Mouse (Mus musculus): Measurements from ENCODE around the gene Hist1h2ag. TPM values are rescaled to one million over a fixed set of nuclear protein-coding genes. Genes with fewer than 3 reads are reported as not detected.
"Not testable (repeated sequence)": the region's sequence is repeated elsewhere in the genome, so short reads cannot be mapped to it uniquely, and the experiment has no call there.

Hist1h2ag gene
- polyA plus RNA-seq, 1 experiment from 2014 or later: 19.7 TPM

GRCm38 (mm10) chr13:22049737-22050440 is 7.1 kb upstream of the Hist1h2ag start:
- H3K4me1 ChIP-seq (ENCODE audit: control insufficient read depth, insufficient read depth, low read length): 0 out of 2 replicates have a peak, but pooled peaks cover 3% of the 10 kb centered on the region
- no peaks in the 10 kb centered on the region for H3K36me3 ChIP-seq (ENCODE audit: control insufficient read depth, insufficient read depth, low read length)
- 1% methylated on average over 14 of the region's 14 CpGs for WGBS (ENCODE audit: insufficient replicate concordance)
- peak overlapping the region; percentile 49; the same call in 1 of the 2 replicates for H3K9ac ChIP-seq (ENCODE audit: low read depth, low read length)
- H3K4me3 ChIP-seq (ENCODE audit: low read depth, low read length): peak overlapping the region; percentile 60
- 0 out of 2 replicates have a peak, but pooled peaks have one; percentile 5 for ATAC-seq (replicated peaks; ENCODE audit: insufficient number of reproducible peaks, low FRiP score, low TSS enrichment)
- no peaks in the 10 kb centered on the region for H3K27me3 ChIP-seq (ENCODE audit: control insufficient read depth, insufficient read depth, low read length)
- peak overlapping the region; percentile 85 for H3K27ac ChIP-seq (ENCODE audit: low read depth, low read length)
- H3K4me2 ChIP-seq: peak overlapping the region; percentile 74
- no peaks in the 10 kb centered on the region for H3K9me3 ChIP-seq (replicated peaks; ENCODE audit: control insufficient read depth, low read length)

- Histone ChIP-seq H3K9me3 (replicated peaks; ENCODE audit: control insufficient read depth, low read length) (no peaks in the 10 kb centered on the region), H3K4me2 (no peak overlapping the region), H3K4me1 (ENCODE audit: control insufficient read depth, insufficient read depth, low read length) (0 out of 2 replicates have a peak, but pooled peaks cover 3% of the 10 kb centered on the region), H3K36me3 (ENCODE audit: control insufficient read depth, insufficient read depth, low read length) (no peaks in the 10 kb centered on the region), H3K9ac (ENCODE audit: low read depth, low read length) (no peak overlapping the region), H3K27ac (ENCODE audit: low read depth, low read length) (no peak overlapping the region), H3K4me3 (ENCODE audit: low read depth, low read length) (no peak overlapping the region), H3K27me3 (ENCODE audit: control insufficient read depth, insufficient read depth, low read length) (no peaks in the 10 kb centered on the region)
- ATAC-seq (replicated peaks; ENCODE audit: insufficient number of reproducible peaks, low FRiP score, low TSS enrichment): no peak
- 81% methylated on average over 2 of the region's 2 CpGs for WGBS (ENCODE audit: insufficient replicate concordance)
These were observed 6.3 kb upstream of the Hist1h2ag start for GRCm38 (mm10) chr13:22049041-22049440.

GRCm38 (mm10) chr13:22045311-22045710 is 2.6 kb upstream of the Hist1h2ag start:
- no peak for ATAC-seq (replicated peaks; ENCODE audit: insufficient number of reproducible peaks, low FRiP score, low TSS enrichment)
- 45% methylated on average over 2 of the region's 2 CpGs for WGBS (ENCODE audit: insufficient replicate concordance)
- no peak overlapping the region for H3K4me3 ChIP-seq (ENCODE audit: low read depth, low read length)
- no peaks in the 10 kb centered on the region for H3K9me3 ChIP-seq (replicated peaks; ENCODE audit: control insufficient read depth, low read length)
- no peaks in the 10 kb centered on the region for H3K27me3 ChIP-seq (ENCODE audit: control insufficient read depth, insufficient read depth, low read length)
- no peaks in the 10 kb centered on the region for H3K36me3 ChIP-seq (ENCODE audit: control insufficient read depth, insufficient read depth, low read length)
- H3K27ac ChIP-seq (ENCODE audit: low read depth, low read length): no peak overlapping the region
- H3K4me1 ChIP-seq (ENCODE audit: control insufficient read depth, insufficient read depth, low read length): peaks cover 9% of the 10 kb centered on the region
- no peak overlapping the region for H3K9ac ChIP-seq (ENCODE audit: low read depth, low read length)
- H3K4me2 ChIP-seq: no peak overlapping the region

- Histone ChIP-seq H3K27me3 (ENCODE audit: control insufficient read depth, insufficient read depth, low read length) (no peaks in the 10 kb centered on the region), H3K4me3 (ENCODE audit: low read depth, low read length) (peak overlapping the region; percentile 34; the same call in 1 of the 2 replicates), H3K4me2 (peak overlapping the region; percentile 66), H3K4me1 (ENCODE audit: control insufficient read depth, insufficient read depth, low read length) (peaks cover 13% of the 10 kb centered on the region), H3K9me3 (replicated peaks; ENCODE audit: control insufficient read depth, low read length) (no peaks in the 10 kb centered on the region), H3K27ac (ENCODE audit: low read depth, low read length) (no peak overlapping the region), H3K36me3 (ENCODE audit: control insufficient read depth, insufficient read depth, low read length) (no peaks in the 10 kb centered on the region), H3K9ac (ENCODE audit: low read depth, low read length) (no peak overlapping the region)
- ATAC-seq (replicated peaks; ENCODE audit: insufficient number of reproducible peaks, low FRiP score, low TSS enrichment): no peak
- 85% methylated on average over 6 of the region's 6 CpGs for WGBS (ENCODE audit: insufficient replicate concordance)
These were observed 1.9 kb upstream of the Hist1h2ag start for GRCm38 (mm10) chr13:22044432-22045155.

GRCm38 (mm10) chr13:22043503-22044431 is 1.0 kb upstream of the Hist1h2ag start:
- Histone ChIP-seq H3K9me3 (replicated peaks; ENCODE audit: control insufficient read depth, low read length) (no peaks in the 10 kb centered on the region), H3K27ac (ENCODE audit: low read depth, low read length) (peak overlapping the region; percentile 83), H3K4me2 (peak overlapping the region; percentile 66), H3K9ac (ENCODE audit: low read depth, low read length) (peak overlapping the region; percentile 60; the same call in 1 of the 2 replicates), H3K4me3 (ENCODE audit: low read depth, low read length) (peak overlapping the region; percentile 34), H3K4me1 (ENCODE audit: control insufficient read depth, insufficient read depth, low read length) (peaks cover 13% of the 10 kb centered on the region), H3K36me3 (ENCODE audit: control insufficient read depth, insufficient read depth, low read length) (no peaks in the 10 kb centered on the region), H3K27me3 (ENCODE audit: control insufficient read depth, insufficient read depth, low read length) (no peaks in the 10 kb centered on the region)
- ATAC-seq (replicated peaks; ENCODE audit: insufficient number of reproducible peaks, low FRiP score, low TSS enrichment): peak; percentile 12; the same call in 1 of the 2 replicates
- 2% methylated on average over 10 of the region's 14 CpGs for WGBS (ENCODE audit: insufficient replicate concordance)

GRCm38 (mm10) chr13:22041651-22042567 is 835 bp downstream of the Hist1h2ag start:
- Histone ChIP-seq H3K27ac (ENCODE audit: low read depth, low read length) (peak overlapping the region; percentile 95), H3K36me3 (ENCODE audit: control insufficient read depth, insufficient read depth, low read length) (no peaks in the 10 kb centered on the region), H3K4me1 (ENCODE audit: control insufficient read depth, insufficient read depth, low read length) (peaks cover 13% of the 10 kb centered on the region), H3K27me3 (ENCODE audit: control insufficient read depth, insufficient read depth, low read length) (no peaks in the 10 kb centered on the region), H3K4me3 (ENCODE audit: low read depth, low read length) (peak overlapping the region; percentile 42), H3K9ac (ENCODE audit: low read depth, low read length) (peak overlapping the region; percentile 77), H3K9me3 (replicated peaks; ENCODE audit: control insufficient read depth, low read length) (no peaks in the 10 kb centered on the region), H3K4me2 (peak overlapping the region; percentile 76)
- WGBS (ENCODE audit: insufficient replicate concordance): 5% methylated on average over 13 of the region's 13 CpGs
- no peak for ATAC-seq (replicated peaks; ENCODE audit: insufficient number of reproducible peaks, low FRiP score, low TSS enrichment)

- ATAC-seq (replicated peaks; ENCODE audit: insufficient number of reproducible peaks, low FRiP score, low TSS enrichment): peak; percentile 62
- peak within 1 kb of the TSS; percentile 76 for H3K4me2 ChIP-seq
- under 1% methylated on average over 22 of the region's 27 CpGs for WGBS (ENCODE audit: insufficient replicate concordance)
- peak within 1 kb of the TSS; percentile 42 for H3K4me3 ChIP-seq (ENCODE audit: low read depth, low read length)
- not testable (repeated sequence) for H3K36me3 ChIP-seq (ENCODE audit: control insufficient read depth, insufficient read depth, low read length); H3K27me3 ChIP-seq (ENCODE audit: control insufficient read depth, insufficient read depth, low read length); H3K9me3 ChIP-seq (replicated peaks; ENCODE audit: control insufficient read depth, low read length)
- H3K4me1 ChIP-seq (ENCODE audit: control insufficient read depth, insufficient read depth, low read length): peaks cover 15% of the 10 kb centered on the region
- H3K27ac ChIP-seq (ENCODE audit: low read depth, low read length): peak within 1 kb of the TSS; percentile 95
- peak within 1 kb of the TSS; percentile 77 for H3K9ac ChIP-seq (ENCODE audit: low read depth, low read length)
These were observed 1.6 kb downstream of the Hist1h2ag start, which contains the start of gene Hist1h4i for GRCm38 (mm10) chr13:22041142-22041536. TSS of gene Hist1h4i (minus strand) at chr13:22041362.

Data from heart, embryonic 11.5 days (tissue).